Mouse (Mus musculus): ENCODE results near the gene Pip5k1c.

GRCm38 (mm10) chr10:81356991-81357844 is 64.5 kb downstream of the Pip5k1c start, which contains the start of gene Mfsd12:
- no peak for TF ChIP-seq CTCF (IDR thresholded peaks at IDR 0.05)
- no peak for TF ChIP-seq EP300 (IDR thresholded peaks at IDR 0.05)
